Mouse (Mus musculus) erythroblast, adult 5-6 weeks (primary cell): ENCODE measurements around the gene Alg12. TPM values are rescaled to one million over a fixed set of nuclear protein-coding genes. Genes with fewer than 3 reads are reported as not detected.
A peak's percentile ranks its signal among the peaks of the same experiment; 100 is the strongest.

Source experiments
- ATAC-seq: replicated peaks from 2 replicates; pipeline ENCODE4 v1.8.0; 2016; ENCODE audit warnings: moderate number of reproducible peaks, mild to moderate bottlenecking, moderate TSS enrichment, inconsistent platforms; ENCODE audit not compliant: poor library complexity, low FRiP score, severe bottlenecking
- total RNA-seq, 2 experiments: library from RNA; stranded (forward) in 1 of 2; stranded (reverse) in 1 of 2; fragments of 150-400 nt in 1 of 2; fragments of 200-764, 138-1000 nt in 1 of 2; gene quantifications; 2 replicates each; pipeline versions ENCODE4 v1.2.3 to v1.2.4; 2015 to 2017; ENCODE audit warnings: low replicate concordance in 2 of 2

Alg12 gene
- 3.7 and 7.7 TPM in 2 replicates for total RNA-seq (2015; ENCODE audit: low replicate concordance)
- total RNA-seq (2017; ENCODE audit: low replicate concordance) = 0.42 and 0.94 TPM in 2 replicates

- ATAC-seq = peak; percentile 96
These were observed at the start of gene Alg12, which contains the start of gene Creld2 for GRCm38 (mm10) chr15:88819026-88819905. TSS of gene Alg12 (minus strand) at chr15:88819318. TSS of gene Creld2 (plus strand) at chr15:88819646.

GRCm38 (mm10) chr15:88868024-88868742 lies 49.1 kb upstream of the Alg12 start:
- ATAC-seq = no peak

GRCm38 (mm10) chr15:88867368-88868023 lies 48.4 kb upstream of the Alg12 start:
- ATAC-seq = no peak

GRCm38 (mm10) chr15:88866934-88867356 lies 47.8 kb upstream of the Alg12 start:
- ATAC-seq = no peak

- no peak for ATAC-seq
These were observed 47.0 kb upstream of the Alg12 start for GRCm38 (mm10) chr15:88865888-88866695.

- no peak for ATAC-seq
These were observed 45.9 kb upstream of the Alg12 start for GRCm38 (mm10) chr15:88865061-88865460.

GRCm38 (mm10) chr15:88864270-88865030 lies 45.3 kb upstream of the Alg12 start:
- no peak for ATAC-seq

- no peak for ATAC-seq
These were observed 44.6 kb upstream of the Alg12 start for GRCm38 (mm10) chr15:88863695-88864231.

GRCm38 (mm10) chr15:88862881-88863694 lies 44.0 kb upstream of the Alg12 start:
- ATAC-seq = no peak

- peak; percentile 91 for ATAC-seq
These were observed 42.9 kb upstream of the Alg12 start, which contains the start of gene Pim3 for GRCm38 (mm10) chr15:88861772-88862622. TSS of gene Pim3 (plus strand) at chr15:88862186.

- no peak for ATAC-seq
These were observed 41.7 kb upstream of the Alg12 start for GRCm38 (mm10) chr15:88860781-88861180.

GRCm38 (mm10) chr15:88859206-88859970 lies 40.3 kb upstream of the Alg12 start:
- no peak for ATAC-seq

GRCm38 (mm10) chr15:88858707-88859106 lies 39.6 kb upstream of the Alg12 start:
- ATAC-seq = no peak

- ATAC-seq = no peak
These were observed 39.0 kb upstream of the Alg12 start for GRCm38 (mm10) chr15:88858141-88858541.

GRCm38 (mm10) chr15:88857361-88857760 lies 38.2 kb upstream of the Alg12 start:
- no peak for ATAC-seq

- no peak for ATAC-seq
These were observed 37.5 kb upstream of the Alg12 start for GRCm38 (mm10) chr15:88856613-88857012.
